10 mouse cellular contexts compared by ENCODE assay signal in genomic region chr8:105859314-105859713, GRCm38 (mm10). TPM values are rescaled to one million over a fixed set of nuclear protein-coding genes. Genes with fewer than 3 reads are reported as not detected.
A peak's percentile ranks its signal among the peaks of the same experiment; 100 is the strongest.
DNase-seq lines count a peak whose midpoint lies in the region; ATAC-seq lines count a peak whose summit lies in the region.
"Had no signal": no experiment of that assay in that cellular context is flagged by ENCODE, and none has a peak within 500 bp of the region (broad histone marks: within the 10 kb centered on the region; RNA-seq: fewer than 3 reads in every experiment).

No protein-coding gene starts in this region.

- peak overlapping the region; percentile 81 for H3K27ac ChIP-seq in heart, embryonic 16.5 days (ENCODE audit: low read length)
- H3K27ac ChIP-seq in embryonic facial prominence, embryonic 14.5 days (replicated peaks; ENCODE audit: low read depth, low read length): peak overlapping the region; percentile 84
- peak overlapping the region; percentile 93 for H3K27ac ChIP-seq in liver, embryonic 11.5 days (ENCODE audit: low read depth, low read length)

- no peak overlapping the region for H3K4me2 ChIP-seq in heart, embryonic 16.5 days (ENCODE audit: low read depth, low read length)
- peak overlapping the region; percentile 52; the same call in 1 of the 2 replicates for H3K4me2 ChIP-seq in embryonic facial prominence, embryonic 14.5 days (ENCODE audit: low read depth, low read length)
- H3K4me2 ChIP-seq in liver, embryonic 11.5 days: peak overlapping the region; percentile 73

- H3K27me3 ChIP-seq in heart, embryonic 16.5 days (ENCODE audit: control insufficient read depth, insufficient read depth, low read length): no peaks in the 10 kb centered on the region
- no peaks in the 10 kb centered on the region for H3K27me3 ChIP-seq in embryonic facial prominence, embryonic 14.5 days (replicated peaks; ENCODE audit: control insufficient read depth, insufficient read depth, low read length)
- H3K27me3 ChIP-seq in liver, embryonic 11.5 days (replicated peaks; ENCODE audit: control insufficient read depth, insufficient read depth, low read length): no peaks in the 10 kb centered on the region

- 62% methylated on average over 5 of the region's 5 CpGs for WGBS in heart, embryonic 16.5 days
- 75% methylated on average over 5 of the region's 5 CpGs for WGBS in embryonic facial prominence, embryonic 14.5 days
- 25% methylated on average over 5 of the region's 5 CpGs for WGBS in liver, embryonic 11.5 days

- no peaks in the 10 kb centered on the region for H3K9me3 ChIP-seq in heart, embryonic 16.5 days (replicated peaks; ENCODE audit: control insufficient read depth, low read length)
- no peaks in the 10 kb centered on the region for H3K9me3 ChIP-seq in embryonic facial prominence, embryonic 14.5 days (ENCODE audit: control insufficient read depth, low read length)
- no peaks in the 10 kb centered on the region for H3K9me3 ChIP-seq in liver, embryonic 11.5 days (ENCODE audit: control insufficient read depth, low read length)

- H3K9ac ChIP-seq in heart, embryonic 16.5 days (ENCODE audit: low read length): no peak overlapping the region
- H3K9ac ChIP-seq in embryonic facial prominence, embryonic 14.5 days (ENCODE audit: low read depth, low read length): no peak overlapping the region
- peak overlapping the region; percentile 64 for H3K9ac ChIP-seq in liver, embryonic 11.5 days (ENCODE audit: low read depth, low read length)

- no peak for ATAC-seq in heart, embryonic 16.5 days (replicated peaks; ENCODE audit: extremely low read depth, insufficient read depth, low FRiP score)
- no peak for ATAC-seq in embryonic facial prominence, embryonic 14.5 days (ENCODE audit: low read depth)
- ATAC-seq in liver, embryonic 11.5 days (replicated peaks; ENCODE audit: low FRiP score): peak; percentile 15

- H3K4me3 ChIP-seq in heart, embryonic 16.5 days (ENCODE audit: low read length): no peak overlapping the region
- no peak overlapping the region for H3K4me3 ChIP-seq in embryonic facial prominence, embryonic 14.5 days (ENCODE audit: low read depth, low read length)
- peak overlapping the region; percentile 98 for H3K4me3 ChIP-seq in liver, embryonic 11.5 days (ENCODE audit: low read depth, low read length)

- no peak for DNase-seq in heart, postnatal 14 days
- peak; percentile 24 for DNase-seq in CD4-positive helper T cell, adult 2 months (ENCODE audit: low read depth, low spot score)
- no peak for DNase-seq in embryonic facial prominence, embryonic 14.5 days (ENCODE audit: low spot score)
- DNase-seq in liver, embryonic 11.5 days (ENCODE audit: low spot score): peak; percentile 42
- DNase-seq in frontal cortex, adult 2 months (ENCODE audit: extremely low spot score in 1 of 2, low spot score in 1 of 2): no peak
- DNase-seq in adrenal gland, postnatal 14 days: no peak
- DNase-seq in kidney, adult 9 months: no peak
- DNase-seq: cerebellum, postnatal 25 days had no signal

- no peaks in the 10 kb centered on the region for H3K36me3 ChIP-seq in heart, embryonic 16.5 days (ENCODE audit: control insufficient read depth, insufficient read depth)
- H3K36me3 ChIP-seq in embryonic facial prominence, embryonic 14.5 days (ENCODE audit: control insufficient read depth, insufficient read depth, low read length): peaks cover 15% of the 10 kb centered on the region
- H3K36me3 ChIP-seq in liver, embryonic 11.5 days (ENCODE audit: control insufficient read depth, insufficient read depth, low read length): peaks cover 3% of the 10 kb centered on the region; the same call in 1 of the 2 replicates

- intact Hi-C loops in heart, postnatal 14 days (cut with DNase I): loop anchor here (5.0 kb wide), 1 partner anchor 33 kb away; the partner anchor contains the start of gene Nrn1l

- peaks cover 45% of the 10 kb centered on the region for H3K4me1 ChIP-seq in heart, embryonic 16.5 days (ENCODE audit: control insufficient read depth, insufficient read depth, low read length)
- H3K4me1 ChIP-seq in embryonic facial prominence, embryonic 14.5 days (ENCODE audit: control insufficient read depth, insufficient read depth, low read length): peaks cover 33% of the 10 kb centered on the region
- H3K4me1 ChIP-seq in liver, embryonic 11.5 days (replicated peaks; ENCODE audit: control insufficient read depth, insufficient read depth, low read length): peaks cover 54% of the 10 kb centered on the region

RNA-seq across cellular contexts. Expression of gene Nutf2, which starts 1.1 kb away (rescaled TPM):
- polyA plus RNA-seq in heart, embryonic 16.5 days (2015; fragmentation: Nextera tagmentation; extraction: Ambion mirVana): 132 and 194 TPM in 2 replicates
- 10 to 100 TPM; 27.2 to 34.3 TPM for total RNA-seq in heart, postnatal 14 days (2021)
- polyA plus RNA-seq in embryonic facial prominence, embryonic 14.5 days (2014; fragmentation: Nextera tagmentation; extraction: Ambion mirVana): 223 and 258 TPM in 2 replicates
- 304 and 312 TPM in 2 replicates for polyA plus RNA-seq in liver, embryonic 11.5 days (2014; fragmentation: Nextera tagmentation; extraction: Ambion mirVana)
- polyA plus RNA-seq in frontal cortex, adult 2 months (2012; rRNA removed): 79.7 and 94.9 TPM in 2 replicates
- 22.3 and 41.4 TPM in 2 replicates for total RNA-seq in adrenal gland, postnatal 14 days (2021)

RNA-seq across cellular contexts. Expression of gene Thap11, which starts 4.4 kb away (rescaled TPM):
- 49.0 and 50.9 TPM in 2 replicates for polyA plus RNA-seq in heart, embryonic 16.5 days (2015; fragmentation: Nextera tagmentation; extraction: Ambion mirVana)
- total RNA-seq in heart, postnatal 14 days (2021): 10 to 100 TPM; 27.5 to 29.1 TPM
- 59.6 and 61.8 TPM in 2 replicates for polyA plus RNA-seq in embryonic facial prominence, embryonic 14.5 days (2014; fragmentation: Nextera tagmentation; extraction: Ambion mirVana)
- 62.0 and 66.5 TPM in 2 replicates for polyA plus RNA-seq in liver, embryonic 11.5 days (2014; fragmentation: Nextera tagmentation; extraction: Ambion mirVana)
- 47.0 and 47.1 TPM in 2 replicates for polyA plus RNA-seq in frontal cortex, adult 2 months (2012; rRNA removed)
- total RNA-seq in adrenal gland, postnatal 14 days (2021): 30.9 and 31.0 TPM in 2 replicates

RNA-seq across cellular contexts. Expression of gene Cenpt, which starts 6.2 kb away (rescaled TPM):
- polyA plus RNA-seq in heart, embryonic 16.5 days (2015; fragmentation: Nextera tagmentation; extraction: Ambion mirVana): 34.0 and 35.6 TPM in 2 replicates
- 1 to 10 TPM; 3.2 to 4.2 TPM for total RNA-seq in heart, postnatal 14 days (2021)
- polyA plus RNA-seq in embryonic facial prominence, embryonic 14.5 days (2014; fragmentation: Nextera tagmentation; extraction: Ambion mirVana): 35.0 and 35.8 TPM in 2 replicates
- 37.0 and 37.5 TPM in 2 replicates for polyA plus RNA-seq in liver, embryonic 11.5 days (2014; fragmentation: Nextera tagmentation; extraction: Ambion mirVana)
- 31.5 and 32.3 TPM in 2 replicates for polyA plus RNA-seq in frontal cortex, adult 2 months (2012; rRNA removed)
- total RNA-seq in adrenal gland, postnatal 14 days (2021): 8.5 and 11.2 TPM in 2 replicates

RNA-seq across cellular contexts. Expression of gene Edc4, which starts 21.4 kb away (rescaled TPM):
- 32.6 and 33.7 TPM in 2 replicates for polyA plus RNA-seq in heart, embryonic 16.5 days (2015; fragmentation: Nextera tagmentation; extraction: Ambion mirVana)
- 10 to 100 TPM; 26.8 to 28.4 TPM for total RNA-seq in heart, postnatal 14 days (2021)
- 35.8 and 42.0 TPM in 2 replicates for polyA plus RNA-seq in embryonic facial prominence, embryonic 14.5 days (2014; fragmentation: Nextera tagmentation; extraction: Ambion mirVana)
- 43.7 and 47.5 TPM in 2 replicates for polyA plus RNA-seq in liver, embryonic 11.5 days (2014; fragmentation: Nextera tagmentation; extraction: Ambion mirVana)
- polyA plus RNA-seq in frontal cortex, adult 2 months (2012; rRNA removed): 71.6 and 78.3 TPM in 2 replicates
- 30.1 and 33.5 TPM in 2 replicates for total RNA-seq in adrenal gland, postnatal 14 days (2021)

RNA-seq across cellular contexts. Expression of gene Tsnaxip1, which starts 31.8 kb away (rescaled TPM):
- polyA plus RNA-seq in heart, embryonic 16.5 days (2015; fragmentation: Nextera tagmentation; extraction: Ambion mirVana): 0.43 and 0.64 TPM in 2 replicates
- under 1 TPM in 1 of 2 experiments, not detected in 1; 0.38 TPM for total RNA-seq in heart, postnatal 14 days (2021)
- 0.52 and 3.4 TPM in 2 replicates for polyA plus RNA-seq in embryonic facial prominence, embryonic 14.5 days (2014; fragmentation: Nextera tagmentation; extraction: Ambion mirVana)
- 0.12 TPM in 1 of 2 replicates, not detected in the other for polyA plus RNA-seq in liver, embryonic 11.5 days (2014; fragmentation: Nextera tagmentation; extraction: Ambion mirVana)
- 0.17 TPM in 1 of 2 replicates, not detected in the other for polyA plus RNA-seq in frontal cortex, adult 2 months (2012; rRNA removed)
- not detected in 2 replicates for total RNA-seq in adrenal gland, postnatal 14 days (2021)
- polyA plus RNA-seq: large intestine, adult 2 months had no signal

Comparison
In these comparisons a context has a peak if more than half of its experiments do, and no peak if none do; other contexts are left out.
1. DNase-seq: peak in CD4-positive helper T cell, adult 2 months (single experiment) and liver, embryonic 11.5 days (single experiment); none in heart, postnatal 14 days (0 of 2), embryonic facial prominence, embryonic 14.5 days (single experiment), frontal cortex, adult 2 months (0 of 2), adrenal gland, postnatal 14 days (single experiment) and kidney, adult 9 months (single experiment).
2. Peak in every context shown above with its lines, with median percentiles within 50 percentile points of each other: H3K27ac ChIP-seq.